Mouse (Mus musculus) urinary bladder, adult 2 months (tissue): Measurements from ENCODE around the gene Klhdc4. TPM values are rescaled to one million over a fixed set of nuclear protein-coding genes. Genes with fewer than 3 reads are reported as not detected.

Source experiments
- DNase-seq: peaks from one replicate; pipeline ENCODE4 v3.0.0; 2022; ENCODE audit warnings: low spot score
- polyA plus RNA-seq: library from polyadenylated mRNA; depleted of rRNA; stranded (reverse); fragments of >200 nt; gene quantifications from 2 replicates; pipeline ENCODE4 v1.2.3, GENCODE M21; 2012

The Klhdc4 gene
- polyA plus RNA-seq, 1 experiment, result 19.7 TPM

GRCm38 (mm10) chr8:121850018-121850417, 20.6 kb upstream of the Klhdc4 start:
- DNase-seq, result peak; percentile 43

- DNase-seq, result no peak
These were observed 19.9 kb upstream of the Klhdc4 start for GRCm38 (mm10) chr8:121849303-121849702.

- no peak for DNase-seq
These were observed 19.1 kb upstream of the Klhdc4 start for GRCm38 (mm10) chr8:121848495-121848894.

- no peak for DNase-seq
These were observed 18.6 kb upstream of the Klhdc4 start for GRCm38 (mm10) chr8:121847987-121848386.

GRCm38 (mm10) chr8:121847261-121847822, 18.0 kb upstream of the Klhdc4 start:
- no peak for DNase-seq

- DNase-seq, result no peak
These were observed 17.4 kb upstream of the Klhdc4 start for GRCm38 (mm10) chr8:121846815-121847214.

- DNase-seq, result no peak
These were observed 15.4 kb upstream of the Klhdc4 start for GRCm38 (mm10) chr8:121844765-121845164.

- DNase-seq, result no peak
These were observed 13.9 kb upstream of the Klhdc4 start for GRCm38 (mm10) chr8:121843184-121843733.

- DNase-seq, result no peak
These were observed 12.9 kb upstream of the Klhdc4 start for GRCm38 (mm10) chr8:121842064-121842955.

GRCm38 (mm10) chr8:121841242-121841641, 11.9 kb upstream of the Klhdc4 start:
- DNase-seq, result no peak

- no peak for DNase-seq
These were observed 3.1 kb upstream of the Klhdc4 start for GRCm38 (mm10) chr8:121832503-121832902.

- DNase-seq, result no peak
These were observed 2.7 kb upstream of the Klhdc4 start for GRCm38 (mm10) chr8:121832061-121832460.

- no peak for DNase-seq
These were observed 501 bp upstream of the Klhdc4 start for GRCm38 (mm10) chr8:121829777-121830362.

- no peak for DNase-seq
These were observed 869 bp downstream of the Klhdc4 start for GRCm38 (mm10) chr8:121828376-121829023.

GRCm38 (mm10) chr8:121827726-121828125, 1.6 kb downstream of the Klhdc4 start:
- no peak for DNase-seq

- DNase-seq, result no peak
These were observed 7.6 kb downstream of the Klhdc4 start for GRCm38 (mm10) chr8:121821770-121822169.

- DNase-seq, result no peak
These were observed 8.0 kb downstream of the Klhdc4 start for GRCm38 (mm10) chr8:121821320-121821719.

- DNase-seq, result no peak
These were observed 8.5 kb downstream of the Klhdc4 start for GRCm38 (mm10) chr8:121820840-121821239.

GRCm38 (mm10) chr8:121818226-121818625, 11.1 kb downstream of the Klhdc4 start:
- DNase-seq, result no peak

GRCm38 (mm10) chr8:121811931-121812570, 17.3 kb downstream of the Klhdc4 start:
- DNase-seq, result no peak

GRCm38 (mm10) chr8:121811502-121811901, 17.9 kb downstream of the Klhdc4 start:
- no peak for DNase-seq
